Mouse (Mus musculus): ENCODE data around the gene Fam90a1a.

GRCm38 (mm10) chr8:22013034-22013707, 54.7 kb downstream of the Fam90a1a start:
- TF ChIP-seq CTCF (conservative IDR thresholded peaks at IDR 0.05; ENCODE audit: low read length) (no peak), POU5F1 (IDR thresholded peaks at IDR 0.05; ENCODE audit: borderline replicate concordance, low read length) (no peak), NANOG (IDR thresholded peaks at IDR 0.05; ENCODE audit: borderline replicate concordance, low read length) (peak; percentile 67)

Data from E14TG2a.4 (cell line).